Mouse (Mus musculus) frontal cortex, adult 2 months (tissue): ENCODE measurements around the gene Smg1. TPM values are rescaled to one million over a fixed set of nuclear protein-coding genes. Genes with fewer than 3 reads are reported as not detected.
A peak's percentile ranks its signal among the peaks of the same experiment; 100 is the strongest.

Experiments used
- DNase-seq, 2 experiments: peaks; one replicate each; pipeline ENCODE4 v3.0.0; 2022; ENCODE audit warnings: low spot score in 1 of 2; ENCODE audit errors: extremely low spot score in 1 of 2
- polyA plus RNA-seq: library from polyadenylated mRNA; depleted of rRNA; stranded (reverse); fragments of >200 nt; gene quantifications from 2 replicates; pipeline ENCODE4 v1.2.3, GENCODE M21; 2012; rRNA removed

Gene Smg1
- 47.3 and 68.9 TPM in 2 replicates for polyA plus RNA-seq

DNA sequence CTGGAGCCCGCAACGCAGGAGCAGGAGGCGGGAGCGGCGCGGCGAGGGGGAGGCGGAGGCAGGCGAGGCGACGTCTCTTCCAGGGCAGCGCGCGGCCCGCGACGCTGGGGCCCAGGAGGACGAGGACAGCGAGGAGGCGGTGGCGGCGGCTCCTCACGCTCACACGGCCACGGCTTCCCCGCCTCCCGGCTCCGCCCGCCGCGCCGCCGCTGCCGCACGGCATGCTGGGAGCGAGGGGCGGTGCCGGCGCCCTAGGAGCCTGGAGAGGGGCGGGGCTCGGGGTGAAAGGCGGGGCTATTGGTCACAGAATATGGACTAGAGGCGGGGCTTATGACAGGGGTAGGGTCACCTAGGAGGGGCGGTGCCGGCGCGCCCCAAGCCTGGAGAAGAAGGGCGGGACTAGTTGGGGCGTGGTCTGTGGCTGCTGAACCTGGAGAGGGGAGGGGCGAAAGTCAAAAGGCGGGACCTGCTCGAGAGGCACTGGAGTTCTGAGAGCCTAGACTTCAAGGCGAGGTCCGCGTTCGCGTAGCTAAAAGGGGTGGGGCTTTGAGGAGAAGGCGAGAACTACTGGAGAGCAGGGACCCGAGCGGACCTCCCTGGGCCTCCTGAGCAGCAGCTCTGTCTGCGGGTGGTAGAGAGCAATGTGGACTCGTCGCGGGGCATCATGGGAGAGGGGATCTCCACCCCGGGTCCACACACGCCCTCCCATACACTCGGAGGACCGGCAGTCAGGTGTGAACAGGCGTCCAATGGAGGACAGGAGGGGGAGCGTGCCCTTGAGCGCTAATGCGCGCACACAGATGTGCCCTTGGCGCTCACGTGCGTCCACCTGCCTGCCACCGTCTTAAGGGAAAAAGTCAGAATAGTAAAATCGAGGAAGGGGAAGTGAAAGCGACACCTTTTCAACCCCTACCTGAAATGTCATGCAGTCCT lies at the start of gene Smg1:
Smg1 (minus strand) TSS at position 218 of the 933 bp plus-strand sequence.
- peak; percentile 96 to 97 for DNase-seq

DNA sequence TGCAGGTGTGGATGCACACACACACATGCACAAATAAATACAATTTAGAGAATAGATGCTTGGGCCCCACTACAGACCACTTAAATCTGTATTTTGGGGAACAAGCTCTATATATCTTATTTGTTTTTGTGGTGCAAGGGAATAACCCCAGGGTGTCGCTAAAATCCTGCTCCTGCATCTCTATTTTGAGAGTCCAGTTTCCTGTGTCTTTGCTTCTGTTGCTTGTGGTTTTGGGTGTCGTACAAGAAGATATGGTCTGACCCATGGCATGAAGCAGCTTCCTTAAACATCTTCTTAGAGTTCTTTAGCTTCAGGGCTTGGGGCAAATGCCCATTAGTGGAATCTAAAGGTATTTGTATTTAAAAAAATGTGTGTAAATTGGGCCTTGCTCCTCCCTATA lies 39.7 kb upstream of the Smg1 start:
- no peak for DNase-seq

DNA sequence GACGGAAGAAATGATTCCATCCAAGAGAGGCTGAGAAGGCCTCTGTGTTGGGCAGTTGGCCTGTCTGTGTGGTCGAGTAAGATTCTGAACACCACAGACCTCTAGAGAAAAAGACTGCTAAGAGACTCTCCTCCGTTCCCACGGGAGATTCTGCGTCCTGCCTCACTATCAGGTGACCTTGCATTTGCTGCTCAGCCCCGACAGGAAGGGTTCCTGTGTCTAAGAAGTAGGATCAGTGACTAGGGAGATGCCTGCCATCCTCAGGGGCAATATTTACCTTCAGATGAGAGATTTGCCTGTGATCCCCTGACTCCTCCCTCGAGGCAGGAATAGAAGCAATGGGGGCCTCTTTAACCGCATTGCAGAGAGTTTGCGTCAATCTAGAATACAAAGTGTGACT lies 39.1 kb upstream of the Smg1 start:
- no peak for DNase-seq

DNA sequence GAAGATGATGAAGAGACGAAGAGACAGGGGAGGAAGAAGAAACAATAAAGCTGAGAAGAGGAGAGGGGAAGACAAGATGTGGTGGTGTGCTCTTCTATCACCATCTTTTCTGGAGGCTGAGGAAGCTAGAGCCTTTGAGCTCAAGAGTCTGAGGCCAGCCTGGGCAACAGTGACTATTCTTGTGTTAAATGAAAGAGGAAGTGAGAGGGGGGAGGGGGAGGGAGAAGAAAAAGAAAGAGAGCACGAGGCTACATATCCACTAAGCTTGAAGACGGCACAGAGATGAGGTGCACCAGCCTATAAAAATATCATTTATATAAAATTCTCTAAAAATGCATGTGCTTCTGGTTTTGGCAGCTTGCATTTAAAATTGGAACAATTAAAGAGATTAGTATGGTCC lies 36.1 kb upstream of the Smg1 start:
- no peak for DNase-seq

DNA sequence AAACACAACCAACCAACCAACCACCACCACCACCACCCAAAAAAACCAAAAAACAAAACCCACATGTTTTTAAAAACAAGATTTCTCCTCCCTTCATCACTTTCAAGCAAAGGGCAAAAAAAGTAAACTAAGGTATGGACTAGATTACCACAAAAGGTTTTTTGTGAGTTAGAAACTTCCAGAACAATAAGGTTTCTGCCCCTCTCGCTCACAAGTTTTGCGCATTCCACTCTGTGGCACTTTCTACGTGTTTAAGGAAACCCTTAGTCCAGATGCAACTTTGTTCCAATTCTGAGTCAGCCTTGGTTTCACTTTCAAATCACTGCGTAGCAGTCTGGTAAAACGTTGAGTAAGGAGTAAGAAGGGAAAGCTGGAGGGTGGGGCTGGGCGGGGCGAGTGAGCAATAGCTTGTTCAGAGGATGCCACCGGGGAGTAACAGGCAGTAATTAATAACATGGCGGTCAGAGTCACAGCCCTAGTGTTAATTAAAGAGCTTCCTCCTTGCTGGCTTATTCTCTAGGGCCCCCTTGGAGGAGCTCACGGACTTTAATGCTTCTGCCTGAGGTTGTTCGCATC lies 34.0 kb upstream of the Smg1 start:
- peak in 1 of 2 experiments; percentile 38 for DNase-seq

DNA sequence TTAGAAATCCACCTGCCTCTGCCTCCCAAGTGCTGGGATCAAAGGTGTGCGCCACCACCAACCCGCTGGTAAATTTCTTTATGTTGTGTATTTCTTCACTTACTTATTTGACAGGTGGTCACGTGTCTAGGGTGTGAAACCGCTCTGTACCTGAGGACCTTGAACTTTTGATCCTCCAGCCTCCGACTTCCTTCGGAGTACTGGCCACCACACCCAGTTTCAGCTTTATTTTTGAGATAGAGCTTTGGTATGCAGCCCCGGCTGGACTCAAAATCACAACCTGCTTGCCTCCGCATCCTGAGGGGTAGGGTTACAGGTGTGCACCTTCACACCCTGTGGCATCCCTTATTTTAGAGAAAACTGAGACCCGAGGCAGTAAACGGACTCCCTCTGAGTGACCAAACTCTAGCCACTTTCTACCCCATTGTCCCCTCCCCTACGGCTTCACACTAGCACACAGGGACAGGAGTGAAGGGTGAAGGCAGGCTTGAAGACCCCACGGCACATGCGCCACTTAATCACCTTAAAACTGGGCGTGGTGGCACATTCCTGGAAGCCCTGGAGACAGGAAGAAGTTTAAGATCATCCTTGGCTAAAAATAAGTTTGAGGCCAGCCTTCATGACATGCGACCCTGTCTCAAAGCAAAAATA lies 33.3 kb upstream of the Smg1 start:
- DNase-seq, result no peak

DNA sequence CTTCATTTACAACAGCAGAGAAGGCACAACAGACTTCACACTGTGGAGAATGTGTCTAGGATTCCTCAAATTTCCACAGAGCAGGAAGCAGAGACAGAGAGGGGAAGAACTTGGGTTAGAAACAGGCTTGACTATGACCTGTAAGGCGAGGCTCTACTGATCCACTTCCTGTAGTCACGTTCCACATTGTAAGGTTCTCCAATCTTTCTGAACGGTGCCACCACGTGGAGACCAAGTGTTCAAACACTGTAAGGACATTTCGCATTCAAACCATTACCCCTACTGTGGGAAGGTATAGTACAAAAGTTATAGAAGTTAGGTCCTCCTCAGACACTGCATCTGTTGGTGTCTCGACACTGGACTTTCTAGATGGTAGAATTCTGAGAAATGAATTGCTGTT lies 31.8 kb upstream of the Smg1 start:
- DNase-seq, result no peak

DNA sequence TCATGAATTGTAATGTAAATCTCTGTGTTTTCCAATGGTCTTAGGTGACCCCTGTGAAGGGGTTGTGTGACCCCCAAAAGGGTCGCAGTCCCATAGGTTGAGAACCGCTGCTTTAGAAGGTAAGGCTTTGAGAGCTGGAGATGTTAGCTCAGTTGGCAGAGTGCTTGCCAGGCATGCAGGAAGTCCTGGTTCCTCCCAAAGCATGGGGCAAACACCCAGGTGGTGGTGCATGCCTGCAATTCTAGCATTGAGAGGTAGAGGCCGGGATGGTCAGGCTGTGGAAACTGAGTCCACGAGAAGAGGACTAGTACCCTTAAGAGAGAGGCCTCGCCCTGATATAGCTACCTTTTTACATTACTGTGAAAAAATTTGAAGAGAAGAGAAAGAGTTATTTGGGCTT lies 31.4 kb upstream of the Smg1 start:
- DNase-seq, result no peak

DNA sequence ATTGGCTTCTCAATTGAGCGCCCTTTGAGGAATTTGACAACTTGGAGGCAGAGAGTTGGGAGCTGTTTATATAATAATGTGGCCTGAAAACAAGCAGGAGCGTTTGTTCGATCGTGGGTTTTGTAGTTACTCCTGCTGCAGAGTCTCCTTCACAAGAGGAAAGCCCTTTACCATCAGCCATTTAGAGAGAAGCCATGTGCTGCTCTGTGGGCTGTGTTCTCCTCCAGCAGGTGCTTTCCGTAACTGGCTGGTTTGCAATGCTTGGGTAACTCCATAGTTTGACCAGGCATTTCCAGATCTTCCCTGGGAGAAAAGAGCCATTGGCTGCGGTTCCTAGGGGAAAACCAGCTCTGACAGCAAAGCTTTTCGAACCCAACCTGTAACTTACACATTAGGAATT lies 30.7 kb upstream of the Smg1 start:
- no peak for DNase-seq

DNA sequence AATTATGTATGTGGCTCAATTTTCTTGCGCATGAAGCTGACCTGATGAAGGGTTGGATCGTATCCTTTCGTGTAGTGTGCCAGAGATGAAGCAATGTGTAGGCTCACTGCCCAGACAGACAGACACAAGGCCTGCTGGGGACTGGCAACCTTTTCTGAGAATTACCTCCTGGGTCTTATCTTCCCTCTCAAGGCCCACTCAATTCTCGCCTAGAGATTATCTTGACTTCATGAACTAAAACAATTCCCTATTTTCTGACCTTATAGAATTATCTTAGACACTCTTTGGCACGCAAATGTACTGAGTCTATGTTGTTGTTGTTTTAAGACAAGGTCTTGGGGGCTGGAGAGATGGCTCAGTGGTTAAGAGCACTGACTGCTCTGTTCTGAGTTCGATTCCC lies 22.6 kb upstream of the Smg1 start:
- no peak for DNase-seq

DNA sequence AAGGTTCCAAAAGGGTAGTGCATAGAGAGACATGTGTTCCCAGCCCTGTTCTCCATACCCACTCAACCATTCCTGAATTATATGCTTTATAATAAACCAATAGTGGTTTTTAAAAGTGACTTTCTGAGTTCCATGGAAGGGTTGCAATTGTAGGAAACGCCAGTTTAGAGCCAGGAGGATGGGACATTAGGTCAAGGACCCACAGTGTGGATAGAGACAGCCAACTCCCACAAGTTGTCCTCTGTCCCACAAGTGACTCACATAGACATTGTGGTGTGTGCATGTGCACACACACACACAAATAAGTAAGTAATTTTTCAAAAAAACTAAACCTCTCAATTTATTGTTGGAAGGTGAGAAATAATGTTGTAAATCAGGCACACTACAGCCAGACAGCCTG lies 20.1 kb upstream of the Smg1 start:
- no peak for DNase-seq

DNA sequence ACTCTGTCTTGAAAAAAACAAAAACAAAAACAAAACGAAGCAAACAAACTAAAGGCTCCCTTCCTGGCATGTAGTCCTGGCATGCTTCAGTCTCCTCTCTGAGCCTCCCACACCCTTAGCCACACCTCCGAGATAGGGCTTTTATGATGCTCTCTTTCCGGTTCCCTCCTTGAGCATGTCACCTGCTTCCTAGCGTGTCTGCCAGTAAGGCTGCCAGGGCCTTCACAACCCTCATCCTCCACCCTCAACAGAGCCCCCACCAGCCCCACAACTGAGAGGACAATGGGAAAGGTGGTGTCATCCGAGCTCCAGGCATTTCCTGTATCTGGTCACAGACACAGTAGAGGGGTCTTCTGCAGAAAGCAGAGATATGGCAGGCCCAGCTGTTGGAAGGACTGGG lies 18.9 kb upstream of the Smg1 start:
- no peak for DNase-seq

DNA sequence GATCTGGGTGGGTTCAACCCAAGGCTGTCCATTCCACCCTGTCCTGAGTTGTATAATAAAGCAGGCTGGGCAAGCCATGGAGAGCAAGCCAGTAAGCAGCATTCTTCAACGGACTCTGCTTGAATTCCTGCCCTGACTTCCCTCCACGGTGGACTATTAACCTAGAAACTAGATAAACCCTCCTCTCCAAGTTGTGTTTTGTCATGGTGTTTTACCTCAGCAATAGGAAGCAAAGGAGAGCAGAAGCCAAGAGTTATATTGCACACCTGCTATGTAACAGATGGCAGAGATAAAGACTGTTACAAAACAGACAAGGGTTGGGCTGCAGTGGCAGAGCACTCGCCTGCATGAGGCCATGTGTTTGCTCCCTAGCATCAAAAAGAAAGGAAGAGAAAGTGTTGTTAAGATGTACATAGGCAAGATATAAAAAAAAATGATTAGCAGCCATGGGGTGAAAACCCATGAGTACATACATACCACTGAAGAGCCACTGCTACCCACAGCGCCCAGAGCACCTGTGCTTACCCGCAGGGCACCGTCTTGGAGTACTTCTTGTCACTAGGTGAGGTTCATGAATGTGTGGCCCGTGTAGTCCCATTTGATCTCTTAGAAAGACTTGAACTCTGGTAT lies 16.3 kb upstream of the Smg1 start:
- no peak for DNase-seq

DNA sequence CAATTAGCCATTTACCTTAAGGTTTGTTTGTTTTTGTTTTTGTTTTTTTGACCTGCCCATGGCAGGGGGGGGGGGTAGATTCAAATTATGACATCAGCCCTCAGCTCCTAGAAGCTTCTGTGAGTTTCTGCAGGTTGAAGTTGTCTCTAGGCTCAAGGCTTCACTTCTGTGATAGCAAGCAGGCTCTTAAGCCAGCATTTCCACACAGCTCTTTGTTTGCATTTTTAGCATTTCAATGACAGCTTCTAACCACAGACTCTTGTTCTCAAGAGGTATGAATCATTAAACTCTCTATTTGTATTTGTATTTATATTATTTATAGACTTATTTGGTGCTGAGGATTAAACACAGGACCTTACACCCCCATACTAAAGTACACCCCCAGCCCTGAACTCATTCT lies 15.0 kb upstream of the Smg1 start:
- no peak for DNase-seq

DNA sequence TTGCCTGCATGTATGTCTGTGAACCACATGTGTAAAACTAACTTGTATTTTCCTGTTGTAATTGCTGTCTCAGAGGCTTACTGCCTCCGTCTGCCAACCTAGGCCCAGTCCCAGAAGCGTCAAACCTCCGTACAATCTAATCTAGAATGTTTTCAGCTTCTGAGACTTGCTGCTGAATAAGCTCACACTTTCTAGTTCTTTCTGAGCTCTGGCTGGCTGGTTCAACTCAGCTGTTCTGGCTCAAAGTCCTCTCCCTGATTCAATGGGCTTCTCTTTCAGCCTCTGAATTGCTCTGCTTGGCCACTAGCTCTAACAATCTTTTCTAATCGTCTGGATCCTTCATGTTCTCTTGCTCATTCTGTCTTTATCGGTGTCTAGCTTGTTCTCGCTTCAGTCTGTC lies 13.3 kb upstream of the Smg1 start:
- DNase-seq, result no peak

DNA sequence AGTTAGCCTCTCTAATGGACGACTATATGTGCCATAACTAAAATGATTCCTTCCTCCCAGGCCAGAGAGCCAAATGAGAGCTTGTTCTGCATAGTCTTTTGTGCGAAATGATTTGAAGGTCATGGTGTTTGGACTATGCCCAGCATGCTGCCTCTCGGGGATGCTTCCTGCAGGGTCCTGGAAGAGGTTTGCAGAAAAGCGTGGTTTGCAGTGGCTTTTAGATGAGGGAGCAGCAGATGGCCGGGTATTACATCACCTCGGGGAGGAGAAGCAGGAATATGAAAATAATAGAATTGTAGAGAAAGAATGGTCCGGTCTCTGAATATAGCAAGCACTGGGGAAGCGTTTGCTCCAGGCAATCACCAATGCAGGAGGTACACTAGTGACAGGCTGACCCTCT lies 11.0 kb upstream of the Smg1 start:
- DNase-seq, result peak in 1 of 2 experiments; percentile 36

DNA sequence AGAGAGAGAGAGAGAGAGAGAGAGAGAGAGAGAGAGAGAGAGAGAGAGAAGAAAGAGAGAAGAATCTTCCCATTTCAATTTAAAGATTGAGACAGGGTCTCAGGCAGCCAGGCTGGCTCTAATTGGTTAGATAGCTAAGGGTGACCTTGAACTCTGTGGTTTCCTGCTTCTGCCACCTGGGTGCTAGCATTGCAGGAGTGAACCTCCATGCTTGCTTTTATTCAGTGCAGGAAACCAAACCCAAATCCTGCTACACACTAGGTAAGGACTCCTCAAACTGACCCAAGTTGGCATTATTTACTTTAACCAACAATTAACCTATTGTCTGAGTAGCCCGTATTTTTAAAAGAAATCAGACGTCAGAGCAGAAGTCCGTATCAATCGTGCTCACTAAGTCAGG lies 10.5 kb upstream of the Smg1 start:
- no peak for DNase-seq

DNA sequence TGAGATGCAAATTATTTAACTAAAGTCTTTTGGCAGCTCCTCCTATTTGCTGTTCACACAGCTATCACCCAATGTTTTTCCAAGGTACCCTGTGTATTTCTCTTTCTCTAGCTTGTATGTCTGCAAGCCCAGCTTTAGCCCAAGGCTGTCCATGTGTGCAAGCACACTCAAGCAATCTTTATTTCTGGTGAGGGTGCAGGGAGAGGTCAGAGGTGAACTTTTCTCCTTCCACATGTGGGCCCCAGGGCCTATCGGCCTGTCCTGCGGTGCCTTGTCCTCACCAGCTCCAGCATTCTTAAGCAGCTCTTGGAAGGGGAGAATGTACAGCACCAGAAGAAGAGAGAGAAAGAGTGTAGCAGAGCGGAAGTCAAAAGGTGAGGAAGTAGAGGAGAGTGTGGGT lies 9.5 kb upstream of the Smg1 start:
- DNase-seq, result no peak

DNA sequence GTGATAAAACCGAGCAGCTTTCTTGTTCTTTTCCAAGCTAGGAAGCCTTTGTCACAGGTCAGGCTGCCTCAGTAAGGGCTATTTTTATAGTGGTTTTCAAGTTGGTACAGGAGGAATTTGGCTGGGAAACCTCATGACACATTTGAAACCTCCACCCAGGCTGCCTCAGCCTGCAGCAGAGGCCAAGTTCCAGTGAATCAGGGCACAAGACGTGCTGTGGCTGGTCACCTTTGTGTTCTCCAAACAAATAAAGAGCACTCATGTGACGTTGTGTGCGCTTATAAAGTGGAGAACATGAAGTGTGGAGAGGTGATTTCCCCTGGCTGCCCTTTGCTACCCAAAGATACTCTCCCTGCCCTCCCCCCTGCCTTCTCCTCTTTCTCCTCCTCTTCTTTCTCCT lies 8.9 kb upstream of the Smg1 start:
- no peak for DNase-seq

DNA sequence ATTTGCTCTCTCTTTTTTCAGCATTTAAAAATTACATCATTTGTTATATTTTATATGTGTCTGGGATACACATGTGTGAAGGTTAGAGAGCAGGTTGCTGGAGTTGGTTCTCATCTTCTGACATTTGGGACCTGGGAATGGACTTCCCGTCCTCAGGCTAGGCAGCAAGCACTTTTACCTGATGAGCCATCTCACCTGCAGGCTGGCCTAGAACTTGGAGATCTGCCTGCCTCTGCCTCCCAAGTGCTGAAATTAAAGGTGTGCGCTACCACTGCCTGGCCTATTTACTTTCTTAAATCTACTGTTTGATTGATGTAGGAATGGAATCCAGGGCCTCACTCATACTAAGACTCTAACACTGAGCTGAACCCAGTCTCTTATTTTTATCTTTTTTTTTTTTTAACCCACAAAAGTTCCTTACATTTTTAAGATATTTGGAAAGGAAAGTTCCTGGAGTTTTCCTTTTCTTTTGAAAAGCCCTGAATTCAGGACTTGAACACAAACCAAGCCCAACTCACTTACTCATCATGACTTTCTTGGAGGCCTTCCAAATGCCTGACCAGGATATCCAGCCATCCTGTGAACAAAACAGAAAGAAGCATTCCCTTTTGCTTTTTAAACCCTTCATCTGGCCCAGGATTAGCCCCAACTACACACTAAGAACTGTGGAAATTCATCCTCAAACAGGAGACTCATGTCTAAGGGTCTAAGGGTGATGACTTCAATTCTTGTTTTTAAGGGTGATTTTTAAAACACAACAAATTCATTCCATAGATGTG lies 8.1 kb upstream of the Smg1 start:
- DNase-seq, result no peak
